Mouse (Mus musculus) liver, embryonic 14.5 days (tissue): ENCODE data around the gene Prf1. TPM values are rescaled to one million over a fixed set of nuclear protein-coding genes. Genes with fewer than 3 reads are reported as not detected.

Experiments
- ATAC-seq: fragments of 200-750 bp; cut with Nextera tagmentation; 2 replicates; pipeline ENCODE4 v1.8.0; 2017; ENCODE audit warnings: moderate number of reproducible peaks, mild to moderate bottlenecking, moderate library complexity; ENCODE audit not compliant: insufficient read depth
- DNase-seq, 3 experiments: peaks; one replicate each; pipeline ENCODE4 v3.0.0-alpha.2; 2012 to 2013; ENCODE audit warnings: low read depth in 3 of 3, low spot score in 3 of 3
- H3K27ac ChIP-seq: fragments of 300-500 bp; sonication (generic); 2 replicates; pipeline ENCODE4 v1.5.1; 2014; ENCODE audit warnings: moderate library complexity, mild to moderate bottlenecking, control low read depth, inconsistent platforms
- H3K27me3 ChIP-seq: fragments of 300-500 bp; sonication (generic); 2 replicates; pipeline ENCODE4 v1.6.1; 2014; ENCODE audit warnings: mild to moderate bottlenecking, low read length, moderate library complexity; ENCODE audit not compliant: control insufficient read depth, insufficient read depth
- H3K36me3 ChIP-seq: fragments of 300-500 bp; sonication (generic); replicated peaks from 2 replicates; pipeline ENCODE4 v1.6.1; 2014; ENCODE audit warnings: low read depth; ENCODE audit not compliant: control insufficient read depth, insufficient read depth
- H3K4me1 ChIP-seq, 2 experiments: fragments of 200-500 bp in 1 of 2; fragments of 300-500 bp in 1 of 2; sonication (generic) in 1 of 2; replicated peaks; 2 replicates each; pipeline ENCODE4 v1.6.1; 2012 to 2014; ENCODE audit warnings: antibody characterized with exemption in 1 of 2, inconsistent platforms in 1 of 2, low read length in 1 of 2; ENCODE audit not compliant: control insufficient read depth in 2 of 2, insufficient read depth in 2 of 2
- H3K4me2 ChIP-seq: fragments of 300-500 bp; sonication (generic); 2 replicates; pipeline ENCODE4 v1.6.1; 2014; ENCODE audit warnings: low read depth, mild to moderate bottlenecking, control low read depth, moderate library complexity
- H3K4me3 ChIP-seq, 2 experiments: fragments of 200-500 bp in 1 of 2; fragments of 300-500 bp in 1 of 2; sonication (generic) in 1 of 2; 2 replicates each; pipeline ENCODE4 v1.5.1; 2012 to 2014; ENCODE audit warnings: low read depth in 2 of 2, low read length in 2 of 2, mild to moderate bottlenecking in 2 of 2, control low read depth in 1 of 2, inconsistent platforms in 1 of 2, moderate library complexity in 1 of 2; ENCODE audit not compliant: insufficient read depth in 1 of 2
- H3K9ac ChIP-seq: fragments of 300-500 bp; sonication (generic); replicated peaks from 2 replicates; pipeline ENCODE4 v1.6.1; 2014; ENCODE audit warnings: mild to moderate bottlenecking, control low read depth, moderate library complexity
- H3K9me3 ChIP-seq: fragments of 300-500 bp; sonication (generic); 2 replicates; pipeline ENCODE4 v1.6.1; 2016; ENCODE audit warnings: low read length, mixed read lengths; ENCODE audit not compliant: control insufficient read depth
- CTCF ChIP-seq: IDR thresholded peaks from 2 replicates; pipeline ENCODE4 v1.5.1; 2016; ENCODE audit warnings: antibody characterized with exemption, low read depth, control low read depth
- EP300 ChIP-seq: IDR thresholded peaks from 2 replicates; pipeline ENCODE4 v1.6.1; 2016; ENCODE audit warnings: antibody characterized with exemption, low read depth
- WGBS: fragments of 180-500 bp; shearing (Covaris S2); extraction: QIAGEN DNeasy Blood & Tissue Kit; methylation state at CpG from one replicate; pipeline ENCODE4 v1.1.7; 2014; ENCODE audit not compliant: insufficient replicate concordance; 5-methylcytosine and 5-hydroxymethylcytosine counted together
- polyA plus RNA-seq, 2 experiments: library from polyadenylated mRNA; depleted of rRNA in 1 of 2; stranded (reverse) in 1 of 2; unstranded in 1 of 2; fragments of >200 nt; fragmentation: Nextera tagmentation in 1 of 2; extraction: Ambion mirVana in 1 of 2; gene quantifications; 2 replicates each; pipeline versions ENCODE4 v1.2.1 to v1.2.3; 2012 to 2014

Prf1 gene
- polyA plus RNA-seq, 2 experiments = 0.02 TPM; not detected in 1

DNA sequence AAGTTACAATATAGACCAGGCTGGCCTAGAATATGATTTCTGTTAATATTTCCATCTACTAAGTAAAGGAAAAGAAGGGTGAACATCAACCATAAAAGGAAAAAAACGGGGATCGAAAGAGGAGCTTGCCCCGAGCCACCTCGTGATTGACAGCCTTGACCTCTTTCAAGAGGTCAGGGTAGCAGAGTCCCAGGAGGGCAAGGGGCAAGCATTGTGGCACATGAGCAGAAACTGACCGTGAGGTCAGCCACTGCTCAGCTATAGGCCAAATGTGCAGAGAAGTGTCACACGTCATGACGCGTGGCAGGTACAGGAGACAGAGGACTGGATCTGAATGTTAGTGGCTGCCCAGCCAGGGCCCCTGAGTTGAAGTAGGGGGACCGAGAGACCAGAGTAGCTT, 42.6 kb downstream of the Prf1 start:
- Histone ChIP-seq H3K9ac (no peak overlapping the region), H3K27ac (no peak overlapping the region), H3K4me3 (no peak overlapping the region), H3K4me1 (peaks cover 0 to 2% of the 10 kb centered on the region in 2 experiments; a peak in 1 of 4 replicates), H3K4me2 (no peak overlapping the region), H3K27me3 (no peaks in the 10 kb centered on the region), H3K9me3 (no peaks in the 10 kb centered on the region), H3K36me3 (no peaks in the 10 kb centered on the region)
- peak in 1 of 3 experiments; percentile 5 for DNase-seq
- 72% methylated on average over 9 of the region's 9 CpGs for whole genome bisulfite sequencing
- no peak for TF ChIP-seq EP300
- no peak for TF ChIP-seq CTCF
- ATAC-seq = peak; percentile 13; the same call in 1 of the 2 replicates

DNA sequence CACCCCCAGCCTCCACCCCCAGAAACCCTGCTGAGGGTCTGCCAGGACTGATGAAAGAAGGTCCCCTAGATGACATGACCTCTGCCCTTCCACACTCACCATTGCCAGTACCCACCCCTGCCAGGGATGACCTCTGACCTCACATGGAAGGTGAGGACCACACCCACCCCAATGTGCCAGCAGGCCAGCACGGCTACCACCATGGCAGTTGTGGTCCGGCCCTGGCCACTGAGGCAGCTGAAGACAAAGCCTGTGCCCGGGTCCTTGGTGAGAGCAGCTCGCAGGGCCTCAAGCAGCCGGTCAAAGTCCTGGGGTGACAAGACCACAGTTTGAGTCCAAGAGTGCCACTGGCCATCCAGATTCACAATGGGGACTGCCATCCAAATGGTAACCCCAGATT, 43.4 kb downstream of the Prf1 start:
- Histone ChIP-seq H3K36me3 (no peaks in the 10 kb centered on the region), H3K27me3 (no peaks in the 10 kb centered on the region), H3K27ac (no peak overlapping the region), H3K4me3 (no peak overlapping the region), H3K4me2 (no peak overlapping the region), H3K4me1 (peaks cover 0 to 2% of the 10 kb centered on the region in 2 experiments; a peak in 1 of 4 replicates), H3K9me3 (no peaks in the 10 kb centered on the region), H3K9ac (no peak overlapping the region)
- no peak for DNase-seq
- 72% methylated on average over 5 of the region's 5 CpGs for WGBS
- TF ChIP-seq EP300 (no peak), CTCF (no peak)
- no peak for ATAC-seq

- Histone ChIP-seq H3K4me1 (peaks cover 0 to 2% of the 10 kb centered on the region in 2 experiments; a peak in 1 of 4 replicates), H3K9me3 (no peaks in the 10 kb centered on the region), H3K4me3 (no peak overlapping the region), H3K27ac (no peak overlapping the region), H3K4me2 (no peak overlapping the region), H3K36me3 (no peaks in the 10 kb centered on the region), H3K9ac (no peak overlapping the region), H3K27me3 (no peaks in the 10 kb centered on the region)
- no peak for ATAC-seq
- WGBS = 35% methylated on average over 6 of the region's 6 CpGs
- peak; percentile 10 to 17 (median 14) for DNase-seq
- TF ChIP-seq CTCF (peak; percentile 93), EP300 (no peak)
Observed at GRCm38 (mm10) chr10:61341557-61341956, 43.9 kb downstream of the Prf1 start.

- Histone ChIP-seq H3K27me3 (no peaks in the 10 kb centered on the region), H3K4me2 (no peak overlapping the region), H3K9me3 (no peaks in the 10 kb centered on the region), H3K4me3 (no peak overlapping the region), H3K27ac (no peak overlapping the region), H3K9ac (no peak overlapping the region), H3K4me1 (peaks cover 0 to 2% of the 10 kb centered on the region in 2 experiments; a peak in 1 of 4 replicates), H3K36me3 (no peaks in the 10 kb centered on the region)
- WGBS = 84% methylated on average over 13 of the region's 13 CpGs
- DNase-seq = no peak
- no peak for TF ChIP-seq EP300
- TF ChIP-seq CTCF = no peak
- ATAC-seq = no peak
Observed at GRCm38 (mm10) chr10:61342750-61343149, 45.1 kb downstream of the Prf1 start.

- no peak overlapping the region for H3K27ac ChIP-seq
- H3K36me3 ChIP-seq = no peaks in the 10 kb centered on the region
- no peaks in the 10 kb centered on the region for H3K27me3 ChIP-seq
- no peak for ATAC-seq
- TF ChIP-seq CTCF (peak; percentile 93), EP300 (no peak)
- H3K9me3 ChIP-seq = no peaks in the 10 kb centered on the region
- no peak overlapping the region for H3K9ac ChIP-seq
- H3K4me2 ChIP-seq = no peak overlapping the region
- H3K4me3 ChIP-seq = no peak overlapping the region
- DNase-seq = peak; percentile 17 to 30 (median 23)
- 32% methylated on average over 8 of the region's 8 CpGs for WGBS
- H3K4me1 ChIP-seq = peaks cover 0 to 1% of the 10 kb centered on the region in 2 experiments; a peak in 1 of 4 replicates
Observed at GRCm38 (mm10) chr10:61343950-61344349, 46.3 kb downstream of the Prf1 start.
